Mouse (Mus musculus): Measurements from ENCODE around the gene Dglucy.

The Dglucy gene

DNA sequence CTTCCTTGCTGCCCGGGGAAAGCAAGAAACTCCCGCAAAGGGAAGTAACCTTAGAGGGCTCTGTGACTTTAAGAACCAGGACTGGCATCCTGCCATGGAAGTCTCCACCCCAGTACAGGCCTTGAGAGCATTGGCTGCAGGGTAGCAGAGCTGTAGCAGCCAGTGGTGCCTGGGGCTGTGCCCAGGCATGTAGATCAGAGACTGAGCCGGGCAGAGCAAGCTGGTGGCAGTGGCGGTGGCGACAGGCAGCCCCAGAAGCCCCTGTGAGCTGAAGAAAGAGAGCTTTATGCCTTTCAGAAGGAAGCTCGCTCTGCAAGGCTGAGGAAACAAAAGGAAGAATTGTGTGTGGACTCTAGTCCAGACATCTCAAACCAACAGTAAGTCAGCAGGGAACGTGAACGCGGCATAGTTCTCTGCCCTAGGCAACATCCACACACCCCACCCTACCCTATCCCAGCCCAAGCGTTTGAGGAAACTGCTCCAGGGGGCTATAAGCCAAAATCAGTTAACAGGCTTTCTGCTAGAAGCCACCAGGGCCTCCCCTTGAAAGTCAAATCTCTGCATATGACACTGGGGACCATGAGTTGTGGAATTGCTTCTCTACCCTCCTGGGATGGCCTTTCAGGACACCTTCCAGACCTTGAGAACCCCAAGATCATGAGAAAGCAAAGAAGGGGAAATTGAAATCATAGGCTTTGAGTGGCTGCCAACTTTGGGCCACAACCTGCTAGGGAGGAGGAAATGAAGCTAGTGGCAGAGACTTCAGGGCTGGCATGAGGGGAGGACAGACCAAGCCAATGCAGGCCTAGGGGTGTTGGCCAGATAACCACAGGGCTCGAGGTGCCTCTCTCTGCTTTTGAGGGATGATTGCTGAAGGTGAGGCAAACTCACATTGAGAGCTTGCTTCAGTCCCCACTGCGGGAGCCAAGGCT, at the start of gene Dglucy:
Dglucy (plus strand) TSS at position 124 of the 932 bp plus-strand sequence.
- peak; percentile 94 for ATAC-seq (ENCODE audit: insufficient number of reproducible peaks, low FRiP score, low TSS enrichment)

DNA sequence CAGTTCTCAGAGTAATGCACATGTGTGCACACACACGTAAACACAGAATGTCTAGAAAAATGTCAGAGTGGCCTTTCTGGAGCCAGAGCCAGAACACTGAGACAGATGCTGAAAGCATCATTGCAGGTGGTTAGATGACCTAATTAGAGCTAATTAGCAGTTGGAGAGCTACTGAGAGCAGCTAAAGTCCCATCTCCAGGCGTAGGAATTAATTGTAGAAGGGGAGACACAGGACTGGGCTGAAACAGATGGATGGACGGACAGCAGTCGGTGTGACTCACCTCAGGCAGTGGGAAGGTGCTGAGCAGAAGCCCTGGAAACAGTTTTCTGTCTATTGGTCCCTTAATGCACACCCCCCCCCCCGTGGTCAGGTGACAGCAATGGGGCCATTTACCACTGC, 43.7 kb upstream of the Dglucy start:
- peak; percentile 45; the same call in 1 of the 2 replicates for ATAC-seq (ENCODE audit: insufficient number of reproducible peaks, low FRiP score, low TSS enrichment)

DNA sequence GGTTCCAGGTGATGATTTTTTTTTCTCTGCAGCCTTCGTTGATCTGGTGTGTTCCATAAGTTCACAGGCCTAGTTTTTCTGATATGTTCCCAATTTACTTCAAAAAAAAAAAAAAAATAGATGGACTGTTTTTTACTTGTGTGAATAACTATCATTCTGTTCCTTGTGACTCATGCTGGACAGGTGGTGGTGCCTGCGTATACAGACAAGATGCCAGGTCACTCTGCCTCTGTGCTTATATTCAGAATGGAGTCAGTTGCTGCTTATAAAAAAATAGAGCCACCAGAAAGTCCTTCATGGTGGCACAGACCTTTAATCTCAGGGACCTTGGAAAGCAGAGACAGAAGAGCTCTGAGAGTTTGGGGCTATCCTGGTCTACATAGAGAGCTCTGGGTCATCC, 43.3 kb upstream of the Dglucy start:
- ATAC-seq (ENCODE audit: insufficient number of reproducible peaks, low FRiP score, low TSS enrichment) = no peak

DNA sequence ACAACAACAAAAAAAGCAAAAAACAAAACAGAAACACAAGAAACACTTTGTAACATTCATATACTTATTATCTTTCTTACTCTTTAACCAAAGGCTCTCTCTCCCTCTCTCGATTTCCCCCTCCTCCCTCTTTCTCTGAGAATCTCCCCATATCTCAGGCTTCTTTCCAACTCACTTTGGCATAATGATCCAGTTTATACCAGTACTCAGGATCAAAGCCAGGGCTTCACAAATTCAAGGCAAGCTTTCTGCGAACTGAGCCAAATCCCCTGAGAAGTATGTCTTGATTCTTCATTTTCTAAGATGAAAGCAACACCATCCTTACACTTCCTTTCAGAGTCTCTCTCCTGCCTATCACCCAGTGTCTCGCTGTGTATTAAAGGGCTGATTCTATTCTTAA, 40.4 kb upstream of the Dglucy start:
- no peak for ATAC-seq (ENCODE audit: insufficient number of reproducible peaks, low FRiP score, low TSS enrichment)

DNA sequence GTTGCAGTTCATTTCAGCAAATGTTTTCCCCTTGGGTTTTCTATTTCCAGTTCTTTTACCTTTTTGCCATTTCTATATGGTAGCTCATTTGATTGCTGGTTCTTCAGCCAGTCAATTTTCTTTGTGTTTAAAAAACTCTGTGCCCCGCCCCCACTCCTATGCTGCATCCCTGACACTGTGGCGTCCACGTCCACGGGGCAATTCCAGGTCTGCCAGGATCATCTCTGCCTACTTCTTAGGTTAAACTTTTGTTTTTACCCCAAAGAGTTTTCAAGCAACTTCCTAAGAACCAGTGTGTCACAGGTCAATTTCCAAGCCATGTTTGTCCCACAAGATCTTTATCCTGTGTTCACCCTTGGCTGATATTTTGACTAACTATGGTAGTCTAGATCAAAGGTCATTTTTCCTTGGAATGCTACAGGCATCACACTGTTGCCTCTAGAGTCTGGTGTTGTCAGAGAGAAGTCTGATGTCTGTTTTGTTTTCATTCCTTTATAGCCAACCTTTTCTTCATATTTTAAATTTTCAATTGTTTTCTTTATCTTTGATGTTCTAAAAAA, 39.8 kb upstream of the Dglucy start:
- ATAC-seq (ENCODE audit: insufficient number of reproducible peaks, low FRiP score, low TSS enrichment) = no peak

DNA sequence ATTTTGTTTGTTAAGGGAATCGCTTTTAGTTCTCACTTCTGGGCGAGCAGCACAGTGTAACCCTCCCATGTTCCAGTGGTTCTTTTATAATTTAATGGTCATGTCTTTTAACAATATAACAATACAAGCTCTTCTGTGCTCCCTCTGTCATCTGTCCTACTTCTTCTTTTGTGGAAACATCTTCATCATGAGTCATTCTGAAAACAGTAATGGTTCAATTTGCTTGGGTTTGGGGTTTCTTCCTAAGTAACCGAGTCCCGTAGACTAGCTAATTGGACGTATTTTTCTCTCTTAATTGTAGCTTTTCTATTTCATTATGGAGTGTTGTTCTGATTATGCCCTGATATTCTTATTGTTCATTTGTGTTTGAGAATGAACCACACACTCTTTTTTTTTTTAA, 38.5 kb upstream of the Dglucy start:
- ATAC-seq (ENCODE audit: insufficient number of reproducible peaks, low FRiP score, low TSS enrichment) = no peak

DNA sequence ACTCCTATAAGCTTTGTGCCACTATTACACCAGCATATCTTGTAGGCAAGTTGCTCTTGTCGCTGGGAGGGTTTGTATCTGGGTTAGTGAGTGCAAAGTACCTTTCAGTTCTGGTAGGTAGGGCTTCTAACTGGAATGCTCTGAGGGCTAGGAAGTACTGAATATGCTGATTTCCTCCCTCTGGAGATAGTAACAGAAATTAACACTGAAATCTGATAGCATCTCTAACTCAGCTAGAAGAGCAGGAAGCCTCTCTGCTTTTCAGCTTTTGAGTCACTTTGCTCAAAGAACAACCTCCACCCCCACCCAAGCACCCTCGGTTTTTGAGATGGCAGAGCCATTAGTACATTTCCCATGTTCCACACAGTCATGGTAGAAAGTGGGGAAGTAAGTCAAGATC, 36.4 kb upstream of the Dglucy start:
- ATAC-seq (ENCODE audit: insufficient number of reproducible peaks, low FRiP score, low TSS enrichment) = no peak

DNA sequence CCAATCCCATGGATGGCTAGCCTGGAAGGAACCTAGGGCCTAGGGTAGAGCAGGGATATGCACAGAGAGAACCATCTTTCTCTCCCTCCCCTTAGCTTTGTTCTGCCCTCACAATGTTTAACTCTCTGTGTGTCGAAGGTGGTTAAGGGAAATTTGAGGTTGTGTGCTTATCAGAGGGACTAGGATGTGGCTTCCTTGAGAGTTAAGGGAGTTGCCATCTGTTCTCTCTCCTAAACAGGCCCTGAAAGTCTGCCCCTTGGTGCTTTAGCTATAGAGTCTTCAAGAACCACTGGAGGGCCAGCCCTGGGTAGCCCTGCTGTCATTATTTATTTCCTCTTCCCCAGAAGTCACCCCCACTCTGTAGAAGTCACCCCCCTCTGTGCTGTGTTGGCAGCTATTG, 25.9 kb upstream of the Dglucy start:
- no peak for ATAC-seq (ENCODE audit: insufficient number of reproducible peaks, low FRiP score, low TSS enrichment)

DNA sequence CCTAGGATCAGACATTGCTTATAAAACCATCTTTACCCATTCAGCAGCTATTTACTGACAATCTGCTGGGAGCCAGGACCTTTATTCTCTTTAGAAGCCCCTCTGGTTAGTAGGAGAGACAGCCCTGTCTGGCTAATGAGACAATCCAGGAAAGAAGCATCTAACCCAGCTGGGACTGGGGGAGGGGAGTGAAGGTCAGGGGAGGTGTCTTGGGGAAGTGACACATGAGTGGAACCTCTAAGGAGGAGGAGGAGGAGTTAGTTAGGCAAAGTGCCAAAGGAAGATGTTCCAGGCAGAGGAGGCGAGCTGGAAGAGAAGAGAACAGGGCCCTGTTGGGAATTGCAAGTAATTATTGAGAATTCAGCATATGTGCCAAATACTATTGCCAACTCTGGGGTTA, 25.1 kb upstream of the Dglucy start:
- no peak for ATAC-seq (ENCODE audit: insufficient number of reproducible peaks, low FRiP score, low TSS enrichment)

DNA sequence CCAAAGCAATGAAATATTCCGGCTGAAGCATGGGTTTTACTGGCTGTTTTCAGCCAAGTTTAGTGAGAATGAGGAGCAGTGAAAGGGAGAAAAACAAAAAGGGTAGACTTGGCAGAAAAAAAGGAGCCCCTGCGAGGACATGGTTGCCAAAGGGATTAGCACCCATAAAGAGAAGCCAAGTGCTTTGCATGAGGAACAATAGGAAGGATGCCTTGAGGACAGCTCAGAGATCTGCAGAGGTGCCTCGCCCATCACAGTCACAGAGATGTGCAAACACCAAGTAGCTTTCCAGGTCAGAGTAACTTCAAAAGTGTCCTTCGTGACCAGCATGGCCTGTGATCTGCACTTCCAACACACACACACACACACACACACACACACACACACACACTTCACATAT, 21.4 kb upstream of the Dglucy start:
- ATAC-seq (ENCODE audit: insufficient number of reproducible peaks, low FRiP score, low TSS enrichment) = no peak

DNA sequence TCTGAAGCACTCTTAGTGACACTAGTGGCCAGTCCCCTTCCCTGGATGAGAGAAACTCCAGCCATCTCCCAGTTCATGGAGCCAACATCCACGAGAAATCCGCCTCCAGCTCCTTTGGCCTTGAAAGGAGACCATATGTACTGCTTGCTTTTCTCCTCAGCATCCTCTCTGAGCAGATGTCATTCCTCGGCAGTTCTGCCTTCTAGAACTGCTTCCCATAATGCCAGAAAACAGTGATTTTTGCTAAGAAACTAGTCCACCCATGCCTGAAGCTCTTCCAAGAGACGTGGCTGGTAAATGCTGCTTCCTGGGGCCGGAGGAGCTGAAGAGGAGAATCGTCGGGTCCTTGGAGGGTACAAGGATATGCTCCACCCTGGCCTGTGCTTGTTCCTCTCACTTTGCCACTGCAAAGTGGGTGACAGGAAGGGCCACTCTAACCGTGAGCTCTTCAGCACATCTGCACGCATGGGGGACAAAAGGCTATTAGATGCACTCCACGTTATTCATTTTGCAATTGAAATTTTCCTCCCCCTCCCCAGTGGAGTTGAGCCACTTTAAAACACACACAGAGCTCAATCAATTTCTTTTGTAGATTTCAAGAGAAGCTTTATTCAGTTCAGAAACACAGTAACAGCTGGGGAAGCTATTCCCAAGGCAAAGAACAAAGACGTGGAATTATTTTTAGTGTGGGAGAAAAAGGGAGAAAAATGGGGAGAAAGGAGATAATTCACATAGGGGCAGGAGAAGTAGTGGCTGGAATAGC, 16.0 kb upstream of the Dglucy start:
- ATAC-seq (ENCODE audit: insufficient number of reproducible peaks, low FRiP score, low TSS enrichment) = no peak

DNA sequence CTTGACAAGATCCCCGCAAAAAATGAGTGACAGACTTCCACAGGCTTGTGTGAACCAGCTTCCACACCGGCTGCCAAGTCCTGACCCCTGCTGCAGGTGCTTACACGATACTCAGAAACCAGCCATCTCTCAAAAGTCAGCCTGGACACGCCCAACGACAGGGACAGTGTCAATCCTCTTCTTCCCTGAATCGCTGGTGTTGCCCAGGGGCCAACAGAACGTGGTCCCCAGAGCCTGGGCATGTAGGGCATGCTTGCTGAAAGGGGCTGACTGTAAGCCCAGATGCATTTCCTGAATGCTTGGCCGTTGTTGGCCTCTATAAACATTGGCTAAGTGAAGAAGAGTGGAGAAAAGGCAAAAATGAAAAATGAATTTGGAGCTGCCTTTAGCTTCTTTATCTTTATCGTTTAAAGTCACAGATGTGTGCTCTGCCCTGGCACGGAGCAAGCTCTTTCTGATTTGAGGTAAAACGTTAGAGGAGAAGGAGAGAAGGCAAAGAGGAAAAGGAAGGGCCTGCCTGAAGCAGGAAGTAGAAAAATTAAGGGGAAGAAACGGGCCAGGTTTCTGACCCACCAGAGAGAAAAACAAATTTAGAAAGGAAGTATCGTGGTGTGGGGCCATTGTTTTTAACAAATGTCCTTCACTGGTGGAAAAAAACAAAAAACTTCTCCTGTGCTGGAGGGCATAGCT, 14.4 kb upstream of the Dglucy start:
- no peak for ATAC-seq (ENCODE audit: insufficient number of reproducible peaks, low FRiP score, low TSS enrichment)

DNA sequence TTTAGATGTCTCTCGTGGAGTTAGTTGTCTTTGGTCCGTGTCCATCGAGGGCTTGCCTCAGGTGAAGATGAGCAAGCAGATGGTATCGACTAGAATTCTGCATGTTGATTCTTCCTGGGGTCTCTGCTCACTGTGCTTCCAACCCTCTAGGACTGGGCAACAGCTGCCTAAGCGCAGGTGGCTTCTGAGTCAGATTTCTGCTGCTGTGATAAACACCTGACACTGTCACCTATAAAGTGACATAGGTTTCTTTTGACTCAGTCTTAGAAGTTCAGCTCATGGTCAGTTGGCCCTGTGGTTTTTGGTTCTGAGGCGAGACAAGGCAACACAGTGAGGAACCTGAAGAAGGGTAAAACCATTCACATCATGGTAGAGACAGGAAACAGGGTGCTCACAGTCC, 9.0 kb upstream of the Dglucy start:
- no peak for ATAC-seq (ENCODE audit: insufficient number of reproducible peaks, low FRiP score, low TSS enrichment)

DNA sequence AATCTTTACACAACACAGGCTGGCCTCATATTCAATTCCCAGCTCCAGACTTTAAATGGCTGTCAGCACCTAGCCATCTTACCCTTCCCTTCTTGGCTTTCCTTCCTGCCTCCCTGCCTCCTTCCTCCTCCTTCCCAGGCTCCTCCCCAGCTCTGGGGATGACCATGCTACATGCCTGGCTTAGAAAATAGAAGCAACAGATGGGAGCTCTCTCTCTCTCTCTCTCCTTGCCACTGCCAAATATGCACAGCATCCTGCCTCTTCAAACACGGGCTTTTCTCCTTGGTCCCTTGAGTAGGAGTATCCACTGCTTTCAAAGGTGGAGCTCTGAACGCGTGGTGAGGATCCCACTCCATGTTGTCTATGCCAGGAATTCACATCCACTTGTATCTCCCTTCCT, 8.1 kb upstream of the Dglucy start:
- ATAC-seq (ENCODE audit: insufficient number of reproducible peaks, low FRiP score, low TSS enrichment) = no peak

DNA sequence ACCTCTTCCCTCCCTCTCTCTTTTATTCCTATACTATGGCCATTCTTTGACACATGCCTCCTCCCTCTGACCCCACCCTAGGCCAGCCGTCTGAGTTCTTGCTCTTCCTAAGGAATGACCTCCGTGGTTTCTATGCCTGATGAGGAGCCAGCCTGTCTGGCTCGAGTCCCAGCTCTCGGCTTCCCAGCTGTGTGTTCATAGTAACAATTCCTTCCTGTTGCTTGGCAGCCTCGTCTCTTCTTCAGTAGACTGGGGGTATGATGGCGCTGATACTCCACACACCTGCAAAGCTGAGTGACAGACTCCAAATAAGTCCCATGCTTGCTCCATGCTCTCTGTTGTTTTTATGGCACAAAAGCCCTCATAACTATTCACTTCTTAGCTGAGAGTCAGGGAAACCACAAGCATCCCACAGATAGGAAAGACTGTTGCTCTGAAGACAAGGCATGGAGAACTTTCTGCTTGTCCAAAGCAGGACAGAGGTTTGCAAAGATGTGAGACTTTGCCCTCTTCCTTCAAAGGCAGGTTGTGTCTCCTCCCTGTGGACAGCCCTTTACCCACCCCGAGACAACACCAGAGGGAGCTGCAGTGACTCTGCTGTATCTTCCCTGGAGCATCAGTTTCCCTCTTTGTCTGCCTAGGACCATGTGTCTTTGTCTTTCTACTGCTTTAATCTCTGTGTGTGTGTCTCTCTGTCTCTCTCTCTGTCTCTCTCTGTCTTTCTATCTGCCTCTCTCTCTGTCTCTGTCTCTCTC, 6.5 kb upstream of the Dglucy start:
- ATAC-seq (ENCODE audit: insufficient number of reproducible peaks, low FRiP score, low TSS enrichment) = no peak

DNA sequence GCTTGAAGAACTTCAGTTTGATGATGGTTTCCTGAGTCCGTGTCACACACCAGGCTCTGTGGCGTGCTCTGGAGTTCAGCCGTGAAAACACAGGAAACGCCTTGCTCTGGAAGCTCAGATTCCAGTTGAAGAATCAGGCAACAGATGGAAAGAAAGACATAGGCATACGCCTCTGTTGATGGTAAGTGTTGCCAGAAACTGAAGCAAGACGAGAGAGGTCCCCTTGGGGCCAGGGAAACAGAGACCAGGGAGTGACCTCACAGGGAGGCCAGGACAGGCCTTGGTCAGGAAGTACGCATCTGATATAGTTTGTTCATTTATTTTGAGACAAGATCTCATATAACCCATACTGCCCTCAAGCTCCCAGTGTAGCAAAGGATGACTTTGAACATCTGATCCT, 4.1 kb upstream of the Dglucy start:
- ATAC-seq (ENCODE audit: insufficient number of reproducible peaks, low FRiP score, low TSS enrichment) = no peak

DNA sequence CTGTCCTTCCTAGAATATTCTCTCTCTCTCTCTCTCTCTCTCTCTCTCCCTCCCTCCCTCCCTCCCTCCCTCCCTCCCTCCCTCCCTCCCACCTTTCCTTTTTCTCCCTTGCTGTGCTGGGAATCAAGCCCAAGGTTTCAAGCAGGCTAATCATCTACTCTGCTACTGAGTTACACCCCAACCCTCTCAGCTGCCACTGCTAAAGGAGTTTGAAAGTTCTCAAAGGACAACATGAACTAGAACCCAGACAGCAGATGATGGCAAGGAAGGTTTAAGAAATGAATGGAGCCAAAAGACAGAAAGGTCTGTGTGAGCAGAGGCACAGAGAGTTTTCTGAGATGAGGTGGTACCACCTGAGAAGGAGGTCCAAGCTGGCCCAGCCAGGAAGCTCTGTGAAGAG, 3.6 kb upstream of the Dglucy start:
- ATAC-seq (ENCODE audit: insufficient number of reproducible peaks, low FRiP score, low TSS enrichment) = no peak

DNA sequence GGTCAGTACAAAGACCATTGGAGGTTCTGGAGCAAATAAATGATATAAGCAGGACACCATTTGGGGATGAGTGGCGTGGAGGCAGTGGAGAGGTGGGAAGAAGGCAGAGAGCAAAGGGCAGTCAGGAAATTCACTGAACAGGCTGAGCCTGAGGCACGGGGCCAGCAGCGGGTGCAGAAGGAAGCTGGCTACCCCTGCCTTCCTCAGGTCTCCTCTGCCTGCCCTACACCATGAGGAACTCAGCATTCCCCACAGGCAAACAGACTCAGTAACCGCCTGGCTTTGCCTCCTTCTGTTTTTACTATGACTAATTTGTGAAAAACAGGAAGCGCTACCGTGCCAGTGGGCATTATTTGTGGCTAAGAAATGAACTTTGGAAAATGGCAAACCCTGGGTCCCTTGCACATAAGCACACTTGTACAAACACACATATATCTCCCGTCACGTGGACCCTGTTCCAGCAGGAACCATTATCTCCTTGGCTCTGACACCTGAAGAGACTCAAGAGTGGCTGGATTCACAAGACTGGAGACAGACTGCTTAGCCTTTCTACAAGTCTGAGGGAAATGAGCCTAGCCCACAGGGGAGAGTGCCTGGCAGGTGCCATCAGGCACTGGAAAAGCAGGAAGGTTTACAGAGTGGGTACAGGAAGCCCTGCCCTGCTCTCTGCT, 2.8 kb upstream of the Dglucy start:
- ATAC-seq (ENCODE audit: insufficient number of reproducible peaks, low FRiP score, low TSS enrichment) = no peak

DNA sequence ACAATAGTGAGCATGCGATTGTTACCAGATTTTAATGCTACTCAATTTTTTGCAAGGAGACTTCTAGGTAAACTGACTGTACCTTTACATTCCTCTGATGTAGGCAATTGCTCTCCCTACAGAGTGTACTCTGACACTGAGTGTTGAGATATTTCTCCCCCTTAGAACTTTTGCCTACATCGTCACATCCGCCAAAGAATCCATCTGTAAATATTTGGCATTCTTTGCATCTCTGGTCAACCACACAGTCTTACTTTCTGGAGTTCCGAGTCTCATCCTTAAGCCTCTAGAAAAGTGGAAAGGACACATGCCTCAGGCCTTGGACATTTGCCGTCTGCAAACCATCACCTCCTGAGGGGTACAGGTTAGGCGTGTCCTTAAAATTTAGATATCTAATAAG, 1.9 kb upstream of the Dglucy start:
- no peak for ATAC-seq (ENCODE audit: insufficient number of reproducible peaks, low FRiP score, low TSS enrichment)
